Mouse (Mus musculus): ENCODE data around the gene Syk. TPM values are rescaled to one million over a fixed set of nuclear protein-coding genes. Genes with fewer than 3 reads are reported as not detected.

Syk gene
- polyA plus RNA-seq, 1 experiment = 11.4 TPM

DNA sequence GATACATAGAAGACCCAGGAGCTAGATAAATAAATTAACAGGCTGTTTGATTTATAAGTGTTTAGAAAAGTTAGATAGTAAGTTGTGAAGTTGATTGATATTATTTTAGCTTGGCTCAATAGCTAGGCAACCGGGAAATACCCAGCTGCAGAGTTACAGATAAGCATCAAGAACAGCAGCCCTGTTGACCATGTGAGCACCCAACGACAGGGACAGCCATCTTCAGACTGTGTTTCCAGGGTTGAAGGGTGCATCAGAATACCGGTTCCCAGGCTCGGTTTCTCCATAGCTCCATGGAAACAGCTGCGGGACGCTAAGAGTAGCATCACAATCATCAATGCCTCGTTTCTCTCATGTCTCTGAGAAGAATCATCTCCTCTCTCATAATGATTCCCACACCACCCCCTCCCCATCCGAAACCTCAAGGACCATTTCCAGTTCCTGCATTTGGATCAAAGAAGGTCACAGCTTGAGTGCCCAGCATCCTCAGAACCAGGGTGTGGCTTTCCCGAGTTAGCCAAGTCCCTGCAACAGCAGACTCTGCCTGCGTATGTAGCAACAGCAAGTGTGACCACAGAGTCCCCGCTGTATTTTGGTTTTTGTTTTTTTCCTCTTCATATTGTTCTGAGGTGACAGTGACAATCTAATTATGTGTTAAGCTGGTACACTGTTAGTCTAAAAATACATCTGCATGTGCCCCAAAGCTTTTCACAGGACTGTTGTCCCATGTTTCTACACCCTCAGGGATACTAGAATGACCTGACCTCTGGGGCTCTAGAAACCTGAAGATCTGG lies 11.2 kb upstream of the Syk start:
- no peak overlapping the region for H3K4me3 ChIP-seq (ENCODE audit: low read depth, low read length)
- H3K4me1 ChIP-seq (ENCODE audit: control insufficient read depth, insufficient read depth, low read length) = peaks cover 2% of the 10 kb centered on the region
- H3K9ac ChIP-seq (ENCODE audit: low read depth, poor library complexity, severe bottlenecking) = no peak overlapping the region
- no peaks in the 10 kb centered on the region for H3K9me3 ChIP-seq (replicated peaks; ENCODE audit: control insufficient read depth, insufficient read depth, low read length, poor library complexity, severe bottlenecking)
- H3K27ac ChIP-seq (ENCODE audit: insufficient read depth, low read length) = no peak overlapping the region
- no peaks in the 10 kb centered on the region for H3K36me3 ChIP-seq (ENCODE audit: control insufficient read depth, insufficient read depth, low read length, poor library complexity, severe bottlenecking)
- no peaks in the 10 kb centered on the region for H3K27me3 ChIP-seq (ENCODE audit: control insufficient read depth, insufficient read depth, low read length, poor library complexity, severe bottlenecking)
- TF ChIP-seq EP300 (IDR thresholded peaks at IDR 0.05; ENCODE audit: insufficient read depth, low read depth, low read length) (no peak), CTCF (IDR thresholded peaks at IDR 0.05; ENCODE audit: low read depth, low read length) (no peak), POLR2A (IDR thresholded peaks at IDR 0.05; ENCODE audit: insufficient read depth, low read length) (no peak)

DNA sequence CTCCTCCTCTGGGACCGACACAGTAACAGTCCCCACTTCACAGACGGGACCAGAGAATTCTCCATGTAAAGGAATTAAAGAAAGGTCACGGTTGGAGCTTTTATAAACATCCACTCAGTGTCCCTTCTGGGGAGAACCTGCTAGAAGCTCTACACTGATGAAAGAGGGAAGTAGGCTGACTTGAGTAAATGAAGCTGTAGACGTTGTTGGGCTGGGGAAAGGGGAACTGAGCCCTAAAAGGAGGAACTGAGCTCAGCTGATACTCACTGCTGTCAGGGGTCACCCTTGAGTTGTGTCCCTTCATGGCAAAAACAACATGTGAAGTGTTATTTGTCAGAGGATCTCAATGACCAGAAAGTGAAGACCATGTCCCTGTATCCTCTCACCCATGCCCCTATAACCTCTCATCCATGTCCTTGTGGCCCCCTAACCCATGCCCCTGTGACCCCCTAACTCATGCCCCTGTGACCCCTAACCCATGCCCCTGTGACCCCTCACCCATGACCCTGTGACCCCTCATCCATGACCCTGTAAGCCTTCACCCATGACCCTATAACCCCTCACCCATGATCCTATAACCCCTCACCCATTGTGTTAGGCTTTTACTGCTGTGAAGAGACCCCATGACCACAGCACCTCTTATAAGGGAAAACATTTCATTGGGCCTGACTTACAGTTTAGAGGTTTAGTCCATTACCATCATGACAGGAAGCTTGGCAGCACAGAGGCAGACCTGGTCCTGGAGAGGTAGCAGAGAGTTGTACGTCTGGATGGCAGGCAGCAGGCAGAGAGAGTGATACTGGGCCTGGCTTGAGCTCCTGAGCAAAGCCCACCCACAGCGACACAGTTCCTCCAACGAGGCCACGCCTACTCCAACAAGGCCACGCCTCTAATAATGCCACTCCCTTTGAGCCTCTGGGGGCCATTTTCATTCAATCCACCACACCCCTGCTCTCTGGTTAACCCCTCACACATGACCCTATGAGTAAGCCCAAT lies 10.2 kb upstream of the Syk start:
- Histone ChIP-seq H3K4me1 (ENCODE audit: control insufficient read depth, insufficient read depth, low read length) (peaks cover 2% of the 10 kb centered on the region), H3K36me3 (ENCODE audit: control insufficient read depth, insufficient read depth, low read length, poor library complexity, severe bottlenecking) (no peaks in the 10 kb centered on the region), H3K9me3 (replicated peaks; ENCODE audit: control insufficient read depth, insufficient read depth, low read length, poor library complexity, severe bottlenecking) (no peaks in the 10 kb centered on the region), H3K27ac (ENCODE audit: insufficient read depth, low read length) (no peak overlapping the region), H3K4me3 (ENCODE audit: low read depth, low read length) (no peak overlapping the region), H3K27me3 (ENCODE audit: control insufficient read depth, insufficient read depth, low read length, poor library complexity, severe bottlenecking) (no peaks in the 10 kb centered on the region), H3K9ac (ENCODE audit: low read depth, poor library complexity, severe bottlenecking) (no peak overlapping the region)
- TF ChIP-seq CTCF (IDR thresholded peaks at IDR 0.05; ENCODE audit: low read depth, low read length) (no peak), POLR2A (IDR thresholded peaks at IDR 0.05; ENCODE audit: insufficient read depth, low read length) (no peak), EP300 (IDR thresholded peaks at IDR 0.05; ENCODE audit: insufficient read depth, low read depth, low read length) (peak; percentile 60)

- Histone ChIP-seq H3K36me3 (ENCODE audit: control insufficient read depth, insufficient read depth, low read length, poor library complexity, severe bottlenecking) (no peaks in the 10 kb centered on the region), H3K27ac (ENCODE audit: insufficient read depth, low read length) (no peak overlapping the region), H3K4me3 (ENCODE audit: low read depth, low read length) (no peak overlapping the region), H3K4me1 (ENCODE audit: control insufficient read depth, insufficient read depth, low read length) (peaks cover 2% of the 10 kb centered on the region), H3K27me3 (ENCODE audit: control insufficient read depth, insufficient read depth, low read length, poor library complexity, severe bottlenecking) (no peaks in the 10 kb centered on the region), H3K9ac (ENCODE audit: low read depth, poor library complexity, severe bottlenecking) (no peak overlapping the region), H3K9me3 (replicated peaks; ENCODE audit: control insufficient read depth, insufficient read depth, low read length, poor library complexity, severe bottlenecking) (no peaks in the 10 kb centered on the region)
- TF ChIP-seq EP300 (IDR thresholded peaks at IDR 0.05; ENCODE audit: insufficient read depth, low read depth, low read length) = no peak
- TF ChIP-seq POLR2A (IDR thresholded peaks at IDR 0.05; ENCODE audit: insufficient read depth, low read length) = no peak
- no peak for TF ChIP-seq CTCF (IDR thresholded peaks at IDR 0.05; ENCODE audit: low read depth, low read length)
These were observed 8.7 kb upstream of the Syk start for GRCm38 (mm10) chr13:52574311-52574710.

DNA sequence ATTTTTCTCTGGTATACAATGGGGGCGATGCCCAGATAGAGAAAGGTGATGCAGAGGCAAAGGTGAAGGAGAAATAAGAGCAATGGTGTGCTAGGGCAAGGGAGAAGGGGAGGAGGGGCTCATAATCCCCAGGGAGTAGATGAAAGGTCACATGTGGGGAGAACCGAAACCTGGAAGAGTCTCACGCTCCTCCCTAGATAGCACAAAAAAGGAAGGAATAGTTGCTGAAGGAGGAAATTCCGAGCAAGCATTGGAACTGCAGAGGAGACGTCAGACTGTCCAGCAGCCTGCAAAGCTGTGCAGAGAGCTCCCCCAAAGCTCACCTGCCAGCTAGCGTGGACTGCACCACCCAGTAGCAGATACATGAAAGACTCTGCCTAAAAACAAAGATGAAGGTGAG lies 7.5 kb upstream of the Syk start:
- H3K36me3 ChIP-seq (ENCODE audit: control insufficient read depth, insufficient read depth, low read length, poor library complexity, severe bottlenecking) = no peaks in the 10 kb centered on the region
- no peak overlapping the region for H3K27ac ChIP-seq (ENCODE audit: insufficient read depth, low read length)
- peaks cover 2% of the 10 kb centered on the region for H3K4me1 ChIP-seq (ENCODE audit: control insufficient read depth, insufficient read depth, low read length)
- TF ChIP-seq CTCF (IDR thresholded peaks at IDR 0.05; ENCODE audit: low read depth, low read length) (no peak), POLR2A (IDR thresholded peaks at IDR 0.05; ENCODE audit: insufficient read depth, low read length) (no peak), EP300 (IDR thresholded peaks at IDR 0.05; ENCODE audit: insufficient read depth, low read depth, low read length) (no peak)
- H3K9me3 ChIP-seq (replicated peaks; ENCODE audit: control insufficient read depth, insufficient read depth, low read length, poor library complexity, severe bottlenecking) = no peaks in the 10 kb centered on the region
- H3K9ac ChIP-seq (ENCODE audit: low read depth, poor library complexity, severe bottlenecking) = no peak overlapping the region
- no peaks in the 10 kb centered on the region for H3K27me3 ChIP-seq (ENCODE audit: control insufficient read depth, insufficient read depth, low read length, poor library complexity, severe bottlenecking)
- H3K4me3 ChIP-seq (ENCODE audit: low read depth, low read length) = no peak overlapping the region

- peaks cover 2% of the 10 kb centered on the region for H3K4me1 ChIP-seq (ENCODE audit: control insufficient read depth, insufficient read depth, low read length)
- TF ChIP-seq POLR2A (IDR thresholded peaks at IDR 0.05; ENCODE audit: insufficient read depth, low read length) (no peak), EP300 (IDR thresholded peaks at IDR 0.05; ENCODE audit: insufficient read depth, low read depth, low read length) (no peak), CTCF (IDR thresholded peaks at IDR 0.05; ENCODE audit: low read depth, low read length) (no peak)
- H3K27me3 ChIP-seq (ENCODE audit: control insufficient read depth, insufficient read depth, low read length, poor library complexity, severe bottlenecking) = no peaks in the 10 kb centered on the region
- H3K36me3 ChIP-seq (ENCODE audit: control insufficient read depth, insufficient read depth, low read length, poor library complexity, severe bottlenecking) = no peaks in the 10 kb centered on the region
- no peak overlapping the region for H3K27ac ChIP-seq (ENCODE audit: insufficient read depth, low read length)
- H3K4me3 ChIP-seq (ENCODE audit: low read depth, low read length) = no peak overlapping the region
- H3K9ac ChIP-seq (ENCODE audit: low read depth, poor library complexity, severe bottlenecking) = no peak overlapping the region
- H3K9me3 ChIP-seq (replicated peaks; ENCODE audit: control insufficient read depth, insufficient read depth, low read length, poor library complexity, severe bottlenecking) = no peaks in the 10 kb centered on the region
These were observed 6.9 kb upstream of the Syk start for GRCm38 (mm10) chr13:52576021-52576614.

Measured in ES-Bruce4 (cell line).